8 mouse cellular contexts compared by ENCODE assay signal in genomic region chr11:98981997-98982772, GRCm38 (mm10). TPM values are rescaled to one million over a fixed set of nuclear protein-coding genes. Genes with fewer than 3 reads are reported as not detected.
DNase-seq lines count a peak whose midpoint lies in the region; ATAC-seq and TF ChIP-seq lines count a peak whose summit lies in the region.

No protein-coding gene starts in this region.

- peak overlapping the region; percentile 53 for H3K4me3 ChIP-seq in left cerebral cortex, adult 2 months
- H3K4me3 ChIP-seq in bone marrow macrophage, adult 2 months (ENCODE audit: insufficient read depth, low read length): peak overlapping the region; percentile 62
- peak overlapping the region; percentile 48 for H3K4me3 ChIP-seq in forebrain, embryonic 11.5 days (ENCODE audit: low read depth, low read length)
- peak overlapping the region; percentile 63 for H3K4me3 ChIP-seq in hindbrain, postnatal 0 days (ENCODE audit: low read length)
- peak overlapping the region; percentile 65 for H3K4me3 ChIP-seq in limb, embryonic 12.5 days (replicated peaks)
- peak overlapping the region; percentile 62 for H3K4me3 ChIP-seq in midbrain, embryonic 14.5 days (replicated peaks; ENCODE audit: low read depth, low read length)

- H3K27ac ChIP-seq in left cerebral cortex, adult 2 months: peak overlapping the region; percentile 94
- H3K27ac ChIP-seq in bone marrow macrophage, adult 2 months (ENCODE audit: insufficient read depth, low read depth, low read length): no peak overlapping the region
- H3K27ac ChIP-seq in forebrain, embryonic 11.5 days (ENCODE audit: low read depth, low read length): 0 out of 2 replicates have a peak overlapping the region, but pooled peaks have one; percentile 41
- peak overlapping the region; percentile 95 for H3K27ac ChIP-seq in hindbrain, postnatal 0 days
- H3K27ac ChIP-seq in limb, embryonic 12.5 days: peak overlapping the region; percentile 76; the same call in 1 of the 2 replicates
- H3K27ac ChIP-seq in midbrain, embryonic 14.5 days (replicated peaks; ENCODE audit: low read depth, low read length): peak overlapping the region; percentile 92

- ATAC-seq in forebrain, embryonic 11.5 days (replicated peaks; ENCODE audit: low FRiP score): peak; percentile 64
- peak; percentile 79 for ATAC-seq in hindbrain, postnatal 0 days
- ATAC-seq in limb, embryonic 12.5 days (ENCODE audit: insufficient number of reproducible peaks, insufficient read depth, low FRiP score, low TSS enrichment, low read depth): peak; percentile 52
- ATAC-seq in midbrain, embryonic 14.5 days (ENCODE audit: low FRiP score, low TSS enrichment): peak; percentile 74

- H3K9me3 ChIP-seq in forebrain, embryonic 11.5 days (ENCODE audit: control insufficient read depth, low read length): no peaks in the 10 kb centered on the region
- H3K9me3 ChIP-seq in hindbrain, postnatal 0 days (ENCODE audit: low read length): no peaks in the 10 kb centered on the region
- H3K9me3 ChIP-seq in limb, embryonic 12.5 days: no peaks in the 10 kb centered on the region
- no peaks in the 10 kb centered on the region for H3K9me3 ChIP-seq in midbrain, embryonic 14.5 days (ENCODE audit: control insufficient read depth, low read length)

- H3K36me3 ChIP-seq in forebrain, embryonic 11.5 days (ENCODE audit: control insufficient read depth, insufficient read depth, low read length): no peaks in the 10 kb centered on the region
- H3K36me3 ChIP-seq in hindbrain, postnatal 0 days (ENCODE audit: insufficient read depth, low read length): no peaks in the 10 kb centered on the region
- H3K36me3 ChIP-seq in limb, embryonic 12.5 days: no peaks in the 10 kb centered on the region
- H3K36me3 ChIP-seq in midbrain, embryonic 14.5 days (ENCODE audit: control insufficient read depth, insufficient read depth, low read length): no peaks in the 10 kb centered on the region

- WGBS in forebrain, embryonic 11.5 days: under 1% methylated on average over 93 of the region's 94 CpGs
- WGBS in hindbrain, postnatal 0 days: under 1% methylated on average over 93 of the region's 94 CpGs
- under 1% methylated on average over 93 of the region's 94 CpGs for WGBS in limb, embryonic 12.5 days
- under 1% methylated on average over 94 of the region's 94 CpGs for WGBS in midbrain, embryonic 14.5 days

- intact Hi-C loops in left cerebral cortex, adult 2 months (cut with DNase I): loop anchor here (2.0 to 5.0 kb wide), 3 partner anchors 57 to 165 kb away; no protein-coding TSS in a partner anchor

- H3K27me3 ChIP-seq in forebrain, embryonic 11.5 days (ENCODE audit: control insufficient read depth, insufficient read depth, low read length): peaks cover 24% of the 10 kb centered on the region
- no peaks in the 10 kb centered on the region for H3K27me3 ChIP-seq in hindbrain, postnatal 0 days (ENCODE audit: insufficient read depth, low read length)
- H3K27me3 ChIP-seq in limb, embryonic 12.5 days: peaks cover 25% of the 10 kb centered on the region
- no peaks in the 10 kb centered on the region; the same call in 1 of the 2 replicates for H3K27me3 ChIP-seq in midbrain, embryonic 14.5 days (ENCODE audit: control insufficient read depth, insufficient read depth, low read length)

- peak overlapping the region; percentile 49 for H3K9ac ChIP-seq in forebrain, embryonic 11.5 days (ENCODE audit: low read length)
- H3K9ac ChIP-seq in hindbrain, postnatal 0 days (replicated peaks; ENCODE audit: low read length): peak overlapping the region; percentile 72
- peak overlapping the region; percentile 70 for H3K9ac ChIP-seq in limb, embryonic 12.5 days (replicated peaks)
- H3K9ac ChIP-seq in midbrain, embryonic 14.5 days (replicated peaks; ENCODE audit: low read length): peak overlapping the region; percentile 76

- peak; percentile 67 for TF ChIP-seq CTCF in left cerebral cortex, adult 2 months (IDR thresholded peaks at IDR 0.05)
- TF ChIP-seq CTCF in bone marrow macrophage, adult 2 months (IDR thresholded peaks at IDR 0.05; ENCODE audit: low read depth, low read length): no peak
- peak; percentile 81 for TF ChIP-seq CTCF in hindbrain, postnatal 0 days (IDR thresholded peaks at IDR 0.05; ENCODE audit: low read depth)

- no peaks in the 10 kb centered on the region for H3K4me1 ChIP-seq in bone marrow macrophage, adult 2 months (ENCODE audit: control insufficient read depth, insufficient read depth, low read length)
- H3K4me1 ChIP-seq in forebrain, embryonic 11.5 days (replicated peaks; ENCODE audit: control insufficient read depth, insufficient read depth, low read length): no peaks in the 10 kb centered on the region; the same call in 1 of the 2 replicates
- H3K4me1 ChIP-seq in hindbrain, postnatal 0 days (ENCODE audit: insufficient read depth, low read length): no peaks in the 10 kb centered on the region
- H3K4me1 ChIP-seq in limb, embryonic 12.5 days (replicated peaks): peaks cover 19% of the 10 kb centered on the region
- H3K4me1 ChIP-seq in midbrain, embryonic 14.5 days (ENCODE audit: control insufficient read depth, insufficient read depth, low read length): peaks cover 10% of the 10 kb centered on the region

- no peak for TF ChIP-seq POLR2A in bone marrow macrophage, adult 2 months (IDR thresholded peaks at IDR 0.05; ENCODE audit: borderline replicate concordance, low read depth, low read length)

- DNase-seq in left cerebral cortex, adult 2 months (ENCODE audit: extremely low spot score in 1 of 2, low spot score in 2 of 2): peak; percentile 79 to 83
- no peak for DNase-seq in left cerebral cortex, adult 11 months (ENCODE audit: low spot score)
- DNase-seq in forebrain, embryonic 11.5 days (ENCODE audit: low spot score): peak; percentile 89
- peak; percentile 89 for DNase-seq in hindbrain, postnatal 0 days (ENCODE audit: low spot score)
- DNase-seq in midbrain, embryonic 14.5 days: peak; percentile 93
- peak; percentile 77 for DNase-seq in testis, postnatal 10 days (ENCODE audit: low spot score)

- H3K4me2 ChIP-seq in forebrain, embryonic 11.5 days (ENCODE audit: low read depth, low read length, severe bottlenecking): peak overlapping the region; percentile 88
- H3K4me2 ChIP-seq in hindbrain, postnatal 0 days (ENCODE audit: low read depth, low read length): peak overlapping the region; percentile 79
- H3K4me2 ChIP-seq in limb, embryonic 12.5 days: peak overlapping the region; percentile 97
- peak overlapping the region; percentile 76 for H3K4me2 ChIP-seq in midbrain, embryonic 14.5 days (ENCODE audit: low read length)

RNA-seq across cellular contexts. Expression of gene Gjd3, which starts 0.6 kb away (rescaled TPM):
- 1 to 10 TPM; 1.4 to 3.2 TPM for total RNA-seq in left cerebral cortex, adult 2 months (2021)
- not detected in 2 replicates for polyA plus RNA-seq in bone marrow macrophage, adult 2 months (2012; ENCODE audit: insufficient read depth, insufficient read length, missing spikeins)
- polyA plus RNA-seq in forebrain, embryonic 11.5 days (2014; fragmentation: Nextera tagmentation; extraction: Ambion mirVana): 0.23 TPM in 1 of 2 replicates, not detected in the other
- 0.75 and 5.0 TPM in 2 replicates for total RNA-seq in hindbrain, postnatal 0 days (2014; rRNA removed)
- 4.8 and 5.9 TPM in 2 replicates for polyA plus RNA-seq in hindbrain, postnatal 0 days (2015; fragmentation: Nextera tagmentation; extraction: Ambion mirVana)
- 0.51 TPM in 1 of 2 replicates, not detected in the other for polyA plus RNA-seq in limb, embryonic 12.5 days (2016; fragmentation: Nextera tagmentation; extraction: Ambion mirVana)
- 0.70 and 2.0 TPM in 2 replicates for polyA plus RNA-seq in midbrain, embryonic 14.5 days (2014; fragmentation: Nextera tagmentation; extraction: Ambion mirVana)

RNA-seq across cellular contexts. Expression of gene Top2a, which starts 41.8 kb away (rescaled TPM):
- total RNA-seq in left cerebral cortex, adult 2 months (2021): 1 to 10 TPM in 1 of 2 experiments, under 1 TPM in 1; 0.66 to 1.0 TPM
- 135 and 154 TPM in 2 replicates for polyA plus RNA-seq in bone marrow macrophage, adult 2 months (2012; ENCODE audit: insufficient read depth, insufficient read length, missing spikeins)
- polyA plus RNA-seq in forebrain, embryonic 11.5 days (2014; fragmentation: Nextera tagmentation; extraction: Ambion mirVana): 446 and 476 TPM in 2 replicates
- 43.8 and 44.4 TPM in 2 replicates for total RNA-seq in hindbrain, postnatal 0 days (2014; rRNA removed)
- 34.2 and 39.1 TPM in 2 replicates for polyA plus RNA-seq in hindbrain, postnatal 0 days (2015; fragmentation: Nextera tagmentation; extraction: Ambion mirVana)
- polyA plus RNA-seq in limb, embryonic 12.5 days (2016; fragmentation: Nextera tagmentation; extraction: Ambion mirVana): 347 and 362 TPM in 2 replicates
- 24.9 and 67.9 TPM in 2 replicates for polyA plus RNA-seq in midbrain, embryonic 14.5 days (2014; fragmentation: Nextera tagmentation; extraction: Ambion mirVana)

RNA-seq across cellular contexts. Expression of gene Rara, which starts 54.6 kb away (rescaled TPM):
- 10 to 100 TPM; 14.0 to 18.7 TPM for total RNA-seq in left cerebral cortex, adult 2 months (2021)
- polyA plus RNA-seq in bone marrow macrophage, adult 2 months (2012; ENCODE audit: insufficient read depth, insufficient read length, missing spikeins): 24.0 and 25.9 TPM in 2 replicates
- polyA plus RNA-seq in forebrain, embryonic 11.5 days (2014; fragmentation: Nextera tagmentation; extraction: Ambion mirVana): 23.3 and 25.2 TPM in 2 replicates
- 16.9 and 19.2 TPM in 2 replicates for total RNA-seq in hindbrain, postnatal 0 days (2014; rRNA removed)
- polyA plus RNA-seq in hindbrain, postnatal 0 days (2015; fragmentation: Nextera tagmentation; extraction: Ambion mirVana): 8.1 and 9.5 TPM in 2 replicates
- 47.1 TPM in 2 replicates for polyA plus RNA-seq in limb, embryonic 12.5 days (2016; fragmentation: Nextera tagmentation; extraction: Ambion mirVana)
- polyA plus RNA-seq in midbrain, embryonic 14.5 days (2014; fragmentation: Nextera tagmentation; extraction: Ambion mirVana): 8.8 and 11.0 TPM in 2 replicates

RNA-seq across cellular contexts. Expression of gene Igfbp4, which starts 58.9 kb away (rescaled TPM):
- total RNA-seq in left cerebral cortex, adult 2 months (2021): 10 to 100 TPM; 82.8 to 88.7 TPM
- polyA plus RNA-seq in bone marrow macrophage, adult 2 months (2012; ENCODE audit: insufficient read depth, insufficient read length, missing spikeins): 372 and 390 TPM in 2 replicates
- polyA plus RNA-seq in forebrain, embryonic 11.5 days (2014; fragmentation: Nextera tagmentation; extraction: Ambion mirVana): 246 and 252 TPM in 2 replicates
- 81.3 and 82.2 TPM in 2 replicates for total RNA-seq in hindbrain, postnatal 0 days (2014; rRNA removed)
- polyA plus RNA-seq in hindbrain, postnatal 0 days (2015; fragmentation: Nextera tagmentation; extraction: Ambion mirVana): 96.3 and 103 TPM in 2 replicates
- 1,037 and 1,115 TPM in 2 replicates for polyA plus RNA-seq in limb, embryonic 12.5 days (2016; fragmentation: Nextera tagmentation; extraction: Ambion mirVana)
- 55.0 and 111 TPM in 2 replicates for polyA plus RNA-seq in midbrain, embryonic 14.5 days (2014; fragmentation: Nextera tagmentation; extraction: Ambion mirVana)
